Mouse (Mus musculus) hindbrain, postnatal 0 days (tissue): ENCODE results near the gene Sorbs1. TPM values are rescaled to one million over a fixed set of nuclear protein-coding genes. Genes with fewer than 3 reads are reported as not detected.

Experiments used
- ATAC-seq: fragments of 200-750 bp; cut with Nextera tagmentation; 2 replicates; pipeline ENCODE4 v1.8.0; 2017; ENCODE audit warnings: mild to moderate bottlenecking, moderate TSS enrichment, moderate library complexity
- DNase-seq: peaks from one replicate; pipeline ENCODE4 v3.0.0-alpha.2; 2015; ENCODE audit warnings: low spot score
- H3K27ac ChIP-seq: fragments of 300-500 bp; sonication (generic); 2 replicates; pipeline ENCODE4 v1.5.1; 2014; ENCODE audit warnings: mild to moderate bottlenecking
- H3K27me3 ChIP-seq: fragments of 300-500 bp; sonication (generic); 2 replicates; pipeline ENCODE4 v1.6.1; 2014; ENCODE audit warnings: low read length, mixed read lengths; ENCODE audit not compliant: insufficient read depth
- H3K36me3 ChIP-seq: fragments of 300-500 bp; sonication (generic); 2 replicates; pipeline ENCODE4 v1.6.1; 2014; ENCODE audit warnings: low read length, mixed read lengths; ENCODE audit not compliant: insufficient read depth
- H3K4me1 ChIP-seq: fragments of 300-500 bp; sonication (generic); 2 replicates; pipeline ENCODE4 v1.6.1; 2014; ENCODE audit warnings: antibody characterized with exemption, low read length, mixed read lengths; ENCODE audit not compliant: insufficient read depth
- H3K4me2 ChIP-seq: fragments of 300-500 bp; sonication (generic); 2 replicates; pipeline ENCODE4 v1.6.1; 2014; ENCODE audit warnings: low read depth, mild to moderate bottlenecking, low read length, moderate library complexity, mixed read lengths
- H3K4me3 ChIP-seq: fragments of 300-500 bp; sonication (generic); 2 replicates; pipeline ENCODE4 v1.5.1; 2014; ENCODE audit warnings: low read length
- H3K9ac ChIP-seq: fragments of 300-500 bp; sonication (generic); replicated peaks from 2 replicates; pipeline ENCODE4 v1.6.1; 2014; ENCODE audit warnings: mild to moderate bottlenecking, low read length, moderate library complexity, mixed read lengths
- H3K9me3 ChIP-seq: fragments of 300-500 bp; sonication (generic); 2 replicates; pipeline ENCODE4 v1.6.1; 2016; ENCODE audit warnings: low read length, mixed read lengths
- CTCF ChIP-seq: IDR thresholded peaks from 2 replicates; pipeline ENCODE4 v1.5.1; 2016; ENCODE audit warnings: antibody characterized with exemption, control low read depth, low read depth
- whole genome bisulfite sequencing: fragments of 180-500 bp; shearing (Covaris S2); extraction: QIAGEN DNeasy Blood & Tissue Kit; methylation state at CpG from one replicate; pipeline ENCODE4 v1.1.7; 2014; 5-methylcytosine and 5-hydroxymethylcytosine counted together
- polyA plus RNA-seq: library from polyadenylated mRNA; unstranded; fragments of >200 nt; fragmentation: Nextera tagmentation; extraction: Ambion mirVana; gene quantifications from 2 replicates; pipeline ENCODE4 v1.2.1, GENCODE M21; 2015
- total RNA-seq: library from RNA; depleted of rRNA; stranded (reverse); fragments of >200 nt; gene quantifications from 2 replicates; pipeline ENCODE4 v1.2.3, GENCODE M21; 2014

The Sorbs1 gene
- total and polyA plus RNA-seq, 2 experiments from 2014 or later, result 52.4 to 70.4 TPM

DNA sequence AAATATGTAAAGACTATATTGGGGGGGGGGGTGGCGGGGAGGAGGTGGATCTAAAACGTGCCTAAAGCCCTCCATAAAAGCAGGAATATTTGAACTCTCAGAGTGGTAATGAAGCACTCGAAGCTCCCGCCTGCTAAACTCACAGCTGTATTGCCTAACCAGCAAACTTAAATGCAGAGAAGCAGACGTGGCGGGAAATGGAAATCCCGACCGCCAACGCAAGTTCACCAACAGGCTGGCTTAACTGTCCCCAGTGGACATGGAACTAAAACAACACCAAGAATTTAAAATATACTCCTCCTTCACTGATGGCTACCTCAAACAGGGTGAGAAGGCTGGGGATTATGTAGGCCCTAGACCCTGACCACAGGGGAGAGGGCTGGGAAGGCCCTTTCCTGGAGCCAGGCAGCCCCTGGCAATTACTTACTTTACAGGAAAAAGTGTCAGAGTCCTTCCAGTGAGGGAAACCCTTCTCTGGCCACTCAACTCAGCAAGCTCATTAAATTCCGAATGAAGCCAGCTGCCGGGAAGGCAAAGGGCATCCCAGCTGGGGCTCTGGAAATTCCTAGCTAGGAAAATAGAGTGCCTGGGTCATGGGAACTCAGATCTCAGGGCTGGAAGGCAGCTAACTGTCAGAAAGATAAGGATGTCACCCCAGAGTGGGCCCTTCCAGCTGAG is 98.6 kb downstream of the Sorbs1 start:
- no peak for DNase-seq
- no peaks in the 10 kb centered on the region for H3K9me3 ChIP-seq
- TF ChIP-seq CTCF, result no peak
- 64% methylated on average over 11 of the region's 11 CpGs for WGBS
- H3K27ac ChIP-seq, result peak overlapping the region; percentile 54
- no peak for ATAC-seq
- H3K4me2 ChIP-seq, result no peak overlapping the region
- no peaks in the 10 kb centered on the region for H3K36me3 ChIP-seq
- H3K4me3 ChIP-seq, result no peak overlapping the region
- no peak overlapping the region for H3K9ac ChIP-seq
- no peaks in the 10 kb centered on the region for H3K27me3 ChIP-seq
- peaks cover 11% of the 10 kb centered on the region for H3K4me1 ChIP-seq

GRCm38 (mm10) chr19:40414386-40414785 is 99.2 kb downstream of the Sorbs1 start:
- no peak overlapping the region for H3K9ac ChIP-seq
- peak overlapping the region; percentile 54; the same call in 1 of the 2 replicates for H3K27ac ChIP-seq
- ATAC-seq (no peak), DNase-seq (no peak)
- no peaks in the 10 kb centered on the region for H3K27me3 ChIP-seq
- TF ChIP-seq CTCF, result no peak
- H3K4me3 ChIP-seq, result no peak overlapping the region
- H3K9me3 ChIP-seq, result no peaks in the 10 kb centered on the region
- H3K36me3 ChIP-seq, result no peaks in the 10 kb centered on the region
- 82% methylated on average over 6 of the region's 6 CpGs for WGBS
- H3K4me1 ChIP-seq, result peaks cover 16% of the 10 kb centered on the region
- H3K4me2 ChIP-seq, result no peak overlapping the region

DNA sequence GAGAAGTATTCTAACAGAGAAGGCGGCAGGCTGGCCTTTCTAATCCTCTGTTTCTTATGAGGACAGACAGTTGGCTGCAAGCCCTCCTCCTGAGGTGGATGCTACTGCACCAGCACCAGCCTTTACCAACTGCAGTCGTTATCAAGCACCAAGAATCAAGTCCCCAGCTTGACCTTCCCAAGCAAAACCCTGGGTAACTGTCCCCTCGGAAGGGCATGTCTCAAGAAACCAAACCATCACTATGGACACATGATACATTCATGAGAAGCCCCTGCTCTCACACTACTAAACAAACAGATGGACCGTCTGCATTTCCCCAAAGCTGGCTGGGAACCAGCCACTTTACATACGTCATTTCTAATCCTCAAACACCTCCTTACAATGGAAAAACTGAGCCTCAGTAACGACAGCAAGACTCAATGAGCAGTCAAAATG is 102.2 kb downstream of the Sorbs1 start:
- H3K36me3 ChIP-seq, result no peaks in the 10 kb centered on the region
- no peak overlapping the region for H3K4me3 ChIP-seq
- no peaks in the 10 kb centered on the region for H3K27me3 ChIP-seq
- H3K9ac ChIP-seq, result no peak overlapping the region
- ATAC-seq (peak; percentile 57), DNase-seq (peak; percentile 68)
- no peak overlapping the region for H3K4me2 ChIP-seq
- H3K27ac ChIP-seq, result peak overlapping the region; percentile 68
- no peaks in the 10 kb centered on the region for H3K9me3 ChIP-seq
- H3K4me1 ChIP-seq, result peaks cover 16% of the 10 kb centered on the region
- 23% methylated on average over 6 of the region's 6 CpGs for WGBS
- no peak for TF ChIP-seq CTCF

GRCm38 (mm10) chr19:40410511-40410910 is 103.1 kb downstream of the Sorbs1 start:
- Histone ChIP-seq H3K27ac (peak overlapping the region; percentile 68; the same call in 1 of the 2 replicates), H3K36me3 (no peaks in the 10 kb centered on the region), H3K9me3 (no peaks in the 10 kb centered on the region), H3K9ac (no peak overlapping the region), H3K4me1 (peaks cover 16% of the 10 kb centered on the region), H3K4me2 (no peak overlapping the region), H3K27me3 (no peaks in the 10 kb centered on the region), H3K4me3 (no peak overlapping the region)
- ATAC-seq, result no peak
- TF ChIP-seq CTCF, result no peak
- no peak for DNase-seq
- WGBS, result 65% methylated on average over 4 of the region's 4 CpGs

DNA sequence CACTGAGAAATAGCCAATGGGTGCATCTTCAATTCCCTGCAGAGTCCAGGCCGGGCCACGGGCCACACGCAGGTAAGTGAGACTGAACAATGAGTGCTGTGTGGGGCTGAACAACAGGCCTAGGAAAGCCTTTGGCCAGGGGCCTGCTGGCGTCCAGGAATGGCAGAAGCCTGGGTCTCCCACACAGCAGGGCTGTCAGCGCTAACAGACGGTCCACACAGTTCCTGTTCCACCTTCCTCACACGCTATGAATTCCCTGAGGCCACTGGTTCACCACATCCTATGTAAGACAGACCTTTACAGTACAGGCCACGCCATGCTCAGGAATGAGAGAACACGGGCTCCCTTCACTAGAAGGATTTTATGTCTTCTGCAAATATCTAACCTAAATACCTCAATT is 103.5 kb downstream of the Sorbs1 start:
- Histone ChIP-seq H3K4me1 (peaks cover 16% of the 10 kb centered on the region), H3K27me3 (no peaks in the 10 kb centered on the region), H3K36me3 (no peaks in the 10 kb centered on the region), H3K27ac (peak overlapping the region; percentile 54; the same call in 1 of the 2 replicates), H3K4me2 (no peak overlapping the region), H3K4me3 (no peak overlapping the region), H3K9me3 (no peaks in the 10 kb centered on the region), H3K9ac (no peak overlapping the region)
- DNase-seq, result peak; percentile 31
- 48% methylated on average over 9 of the region's 9 CpGs for WGBS
- TF ChIP-seq CTCF, result no peak
- ATAC-seq, result peak; percentile 45; the same call in 1 of the 2 replicates

DNA sequence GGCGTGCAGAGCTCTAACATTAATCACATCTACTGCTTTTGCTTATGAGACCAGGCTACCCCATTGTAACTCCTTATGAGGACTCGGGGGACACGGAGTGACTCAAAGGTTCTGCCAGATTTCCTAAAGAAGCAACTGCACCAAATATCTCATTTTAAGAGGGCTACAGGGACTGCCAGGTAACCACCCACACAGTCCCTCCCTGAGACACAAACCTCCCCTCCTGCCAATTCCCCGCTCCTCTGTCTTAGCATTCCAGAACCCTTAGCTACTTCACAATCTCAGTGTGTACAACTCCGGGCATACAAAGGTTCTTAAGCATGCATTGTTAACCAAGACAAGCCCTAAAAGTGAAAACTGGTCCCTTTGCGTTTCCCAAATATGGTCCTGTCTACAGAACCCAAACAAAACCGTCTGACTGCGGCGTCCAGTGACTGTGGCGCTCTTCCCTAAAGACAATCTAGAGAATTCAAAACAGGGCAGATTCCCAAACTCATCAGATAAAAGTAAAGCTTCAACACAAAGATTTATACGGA is 104.0 kb downstream of the Sorbs1 start:
- no peaks in the 10 kb centered on the region for H3K27me3 ChIP-seq
- H3K36me3 ChIP-seq, result no peaks in the 10 kb centered on the region
- no peak for TF ChIP-seq CTCF
- H3K4me1 ChIP-seq, result peaks cover 16% of the 10 kb centered on the region
- H3K9me3 ChIP-seq, result no peaks in the 10 kb centered on the region
- no peak overlapping the region for H3K4me2 ChIP-seq
- H3K27ac ChIP-seq, result peak overlapping the region; percentile 54; the same call in 1 of the 2 replicates
- H3K9ac ChIP-seq, result no peak overlapping the region
- 67% methylated on average over 11 of the region's 11 CpGs for WGBS
- no peak for ATAC-seq
- H3K4me3 ChIP-seq, result no peak overlapping the region
- DNase-seq, result no peak

DNA sequence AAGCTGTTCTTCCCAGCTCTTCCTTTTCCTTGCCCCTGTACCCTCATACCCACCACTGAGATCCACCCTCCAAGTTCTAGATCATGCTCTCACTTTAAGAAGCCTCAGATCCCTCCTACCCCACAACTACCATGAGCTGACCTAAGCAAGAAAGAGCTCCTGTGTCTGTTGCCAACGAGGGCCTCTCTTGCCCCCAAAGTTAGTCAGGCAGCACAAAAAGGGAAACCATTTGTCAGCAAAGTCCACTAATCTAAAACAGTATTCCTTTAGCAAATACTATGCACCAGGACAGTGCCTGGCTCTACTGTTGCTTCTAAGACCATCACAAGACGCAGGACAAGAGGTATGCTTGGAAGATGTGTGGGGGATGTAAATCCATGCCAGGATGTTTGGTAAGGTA is 106.4 kb downstream of the Sorbs1 start:
- Histone ChIP-seq H3K4me3 (no peak overlapping the region), H3K9me3 (no peaks in the 10 kb centered on the region), H3K4me2 (no peak overlapping the region), H3K9ac (no peak overlapping the region), H3K36me3 (peaks cover 2% of the 10 kb centered on the region; the same call in 1 of the 2 replicates), H3K27me3 (no peaks in the 10 kb centered on the region), H3K27ac (no peak overlapping the region), H3K4me1 (peaks cover 16% of the 10 kb centered on the region)
- 77% methylated on average over 2 of the region's 2 CpGs for WGBS
- ATAC-seq (no peak), DNase-seq (no peak)
- TF ChIP-seq CTCF, result no peak
